In the genomic region with DNA sequence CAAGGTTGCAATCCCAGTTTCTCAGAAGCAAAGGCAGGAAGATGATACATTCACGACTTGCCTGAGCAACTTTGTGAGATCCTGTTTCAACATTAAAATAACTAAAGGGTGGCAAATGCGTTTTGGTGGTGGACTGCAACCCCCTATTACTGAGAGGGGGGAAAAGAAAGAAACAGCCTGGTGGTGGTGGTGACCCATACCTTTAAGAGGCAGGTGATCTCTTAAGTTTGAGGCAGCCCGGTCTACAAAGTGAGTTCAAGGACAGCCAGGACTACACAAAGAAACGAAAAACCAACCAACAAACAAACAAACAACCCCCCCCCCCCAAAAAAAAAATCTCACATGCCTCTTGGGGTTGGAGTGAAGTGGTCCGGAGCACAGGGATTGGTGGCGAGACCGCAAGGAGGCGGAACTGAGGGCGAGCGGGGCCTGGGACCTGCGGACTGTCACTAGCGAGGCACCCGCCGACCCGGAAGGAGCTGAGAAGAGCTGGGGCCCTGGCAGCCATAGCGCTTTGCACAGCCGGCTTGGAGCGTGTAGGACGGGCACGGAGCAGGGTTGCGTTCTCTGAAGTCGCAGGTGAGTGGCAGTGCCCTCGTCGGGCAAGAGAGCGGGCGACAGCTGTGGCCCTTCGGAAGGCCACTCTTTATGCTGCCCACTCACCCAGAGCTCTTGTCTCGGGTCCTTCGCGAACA, we compare ENCODE assay signal across 8 mouse cellular contexts. TPM values are rescaled to one million over a fixed set of nuclear protein-coding genes. Genes with fewer than 3 reads are reported as not detected.
DNase-seq lines count a peak whose midpoint lies in the region; ATAC-seq lines count a peak whose summit lies in the region.

A gene (minus strand): TSS at position 422 of the 695 bp plus-strand sequence.
A gene (plus strand): TSS at position 475 of the 695 bp plus-strand sequence.

- peak within 1 kb of the TSS; percentile 88 for H3K4me3 ChIP-seq in hindbrain, embryonic 12.5 days

- WGBS in hindbrain, embryonic 12.5 days: 2% methylated on average over 30 of the region's 30 CpGs

- H3K27me3 ChIP-seq in hindbrain, embryonic 12.5 days: peaks cover 4% of the 10 kb centered on the region

- H3K4me1 ChIP-seq in hindbrain, embryonic 12.5 days: peaks cover 12% of the 10 kb centered on the region

- no peak within 1 kb of the TSS for H3K27ac ChIP-seq in hindbrain, embryonic 12.5 days

- ATAC-seq in hindbrain, embryonic 12.5 days (ENCODE audit: low FRiP score): peak; percentile 86

- no peaks in the 10 kb centered on the region for H3K36me3 ChIP-seq in hindbrain, embryonic 12.5 days

- peak; percentile 90 for DNase-seq in R1 (ENCODE audit: low read depth, low spot score)
- DNase-seq in cerebellum, postnatal 14 days: peak; percentile 90 to 91
- DNase-seq in frontal cortex, postnatal 14 days (ENCODE audit: low spot score in 2 of 2): peak; percentile 61 to 69
- peak; percentile 80 to 84 for DNase-seq in layer of hippocampus, postnatal 14 days (ENCODE audit: low spot score in 2 of 2)
- DNase-seq in lung, postnatal 14 days: peak; percentile 85
- DNase-seq in ovary, postnatal 36 days (ENCODE audit: low spot score): peak; percentile 83
- DNase-seq in thymus, postnatal 14 days: peak; percentile 87

- peak within 1 kb of the TSS; percentile 86 for H3K9ac ChIP-seq in hindbrain, embryonic 12.5 days

- no peaks in the 10 kb centered on the region for H3K9me3 ChIP-seq in hindbrain, embryonic 12.5 days (replicated peaks)

- peak within 1 kb of the TSS; percentile 94 for H3K4me2 ChIP-seq in hindbrain, embryonic 12.5 days (replicated peaks)

RNA-seq across cellular contexts. Expression of the first gene that starts in this region (rescaled TPM):
- 16.4 and 18.1 TPM in 2 replicates for polyA plus RNA-seq in hindbrain, embryonic 12.5 days (2016; fragmentation: Nextera tagmentation; extraction: Ambion mirVana)
- 10 to 100 TPM; 23.1 to 23.7 TPM for total RNA-seq in layer of hippocampus, postnatal 14 days (2021)

RNA-seq across cellular contexts. Expression of the second gene that starts in this region (rescaled TPM):
- 125 and 126 TPM in 2 replicates for polyA plus RNA-seq in hindbrain, embryonic 12.5 days (2016; fragmentation: Nextera tagmentation; extraction: Ambion mirVana)
- 10 to 100 TPM; 71.8 to 74.5 TPM for total RNA-seq in layer of hippocampus, postnatal 14 days (2021)
